Mouse (Mus musculus): ENCODE measurements around the gene Gm5799. TPM values are rescaled to one million over a fixed set of nuclear protein-coding genes. Genes with fewer than 3 reads are reported as not detected.

Gene Gm5799
- not detected in 2 replicates for total RNA-seq (2023)

DNA sequence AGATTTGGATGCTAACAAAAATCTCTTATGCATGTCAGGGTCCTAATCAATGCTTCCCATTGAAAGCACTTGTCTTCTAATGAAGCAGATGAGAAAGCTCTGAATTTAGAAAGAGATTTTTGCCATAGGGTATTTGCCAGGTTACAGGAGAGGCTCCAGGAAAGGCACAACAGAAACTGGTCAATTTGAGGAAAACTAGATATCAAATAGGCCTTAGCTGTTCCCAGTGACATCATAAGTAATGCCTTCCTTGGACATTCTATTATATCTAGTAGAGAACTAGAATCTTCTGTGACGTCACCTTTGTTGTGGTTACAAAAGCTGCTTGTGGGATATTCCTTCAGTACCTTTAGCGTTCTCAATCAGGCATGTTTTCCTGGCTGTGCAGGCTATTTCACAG lies at the start of gene Gm5799:
Gene Gm5799, plus strand, starts transcription at position 301 of the 400 bp plus-strand sequence.

GRCm38 (mm10) chr14:43579046-43579445 lies 35.7 kb downstream of the Gm5799 start, which contains the start of gene Gm17654:
Gene Gm17654, minus strand, starts transcription at chr14:43579146.

Other genes with a start within 250 kb of the Gm5799 start
- gene Gm8127, start 249.7 kb upstream of the Gm5799 start, total RNA-seq (2023): not detected in 2 replicates
- not detected in 2 replicates for gene 1700001F09Rik, start 195.8 kb upstream of the Gm5799 start, total RNA-seq (2023)
- not detected in 2 replicates for gene Gm8138, start 127.2 kb upstream of the Gm5799 start, total RNA-seq (2023)
- not detected in 2 replicates for gene Gm17654, start 35.6 kb downstream of the Gm5799 start, total RNA-seq (2023)
- gene Gm10375, start 64.4 kb downstream of the Gm5799 start, total RNA-seq (2023): not detected in 2 replicates
- not detected in 2 replicates for gene Gm8165, start 133.6 kb downstream of the Gm5799 start, total RNA-seq (2023)
- 1.2 TPM in 1 of 2 replicates, not detected in the other for gene Gm7324, start 154.3 kb downstream of the Gm5799 start, total RNA-seq (2023)
- not detected in 2 replicates for gene Gm16506, start 183.9 kb downstream of the Gm5799 start, total RNA-seq (2023)
- not detected in 2 replicates for gene Gm6526, start 204.3 kb downstream of the Gm5799 start, total RNA-seq (2023)
- not detected in 2 replicates for gene Gm8180, start 241.2 kb downstream of the Gm5799 start, total RNA-seq (2023)

All from neutrophil, adult 65 days (primary cell).